Mouse (Mus musculus) v-Abl transformed pro-B cells (cell line): ENCODE results near the gene Cactin.

Source experiments
- in situ Hi-C, 2 experiments: fragments of 400-800 bp; cut with MboI; formaldehyde crosslinking; loops; one replicate each; pipeline ENCODE4 v1.15.1; 2025; ENCODE audit not compliant: unreplicated experiment in 2 of 2

The Cactin gene

DNA sequence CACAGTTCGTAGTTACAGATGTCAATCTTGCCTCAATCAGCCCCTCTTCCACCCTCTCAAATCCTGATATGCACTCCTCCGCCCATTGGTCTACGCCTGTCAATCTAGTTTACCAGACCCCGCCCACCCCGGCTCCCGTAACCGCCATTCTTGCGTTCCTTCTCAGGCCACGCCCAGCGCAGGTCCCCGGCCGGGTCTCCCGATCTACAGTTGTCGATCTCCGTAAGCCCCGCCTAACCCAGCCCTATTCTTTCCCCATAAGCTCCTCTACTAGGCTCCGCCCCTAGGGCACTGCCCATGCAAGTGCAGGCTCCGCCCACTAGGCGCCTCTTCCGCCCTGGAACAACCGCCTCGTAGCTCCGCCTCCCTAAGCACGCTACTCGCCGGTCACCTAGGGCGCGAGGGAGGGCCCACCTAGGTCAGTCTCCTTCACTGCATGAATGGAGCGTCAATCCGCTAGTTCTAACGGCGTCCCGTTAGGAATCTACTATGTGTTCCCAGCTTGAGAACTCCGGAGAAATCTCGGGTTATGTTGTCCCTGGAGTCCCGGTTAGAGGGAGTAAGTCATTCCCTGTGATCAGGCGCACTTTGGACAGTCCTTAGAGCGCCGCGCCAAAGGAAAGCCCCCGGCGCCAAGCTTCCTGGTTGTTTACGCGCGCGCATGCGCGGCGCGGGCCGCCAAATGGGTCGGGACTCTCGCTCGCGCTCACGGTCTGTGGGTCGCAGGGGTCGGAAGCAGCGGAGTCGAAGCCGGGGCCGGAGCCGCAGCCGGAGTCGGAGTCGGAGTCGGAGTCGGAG, at the start of gene Cactin:
Cactin (plus strand) TSS at position 554 of the 798 bp plus-strand sequence.
- in situ Hi-C loops = no loop called here

DNA sequence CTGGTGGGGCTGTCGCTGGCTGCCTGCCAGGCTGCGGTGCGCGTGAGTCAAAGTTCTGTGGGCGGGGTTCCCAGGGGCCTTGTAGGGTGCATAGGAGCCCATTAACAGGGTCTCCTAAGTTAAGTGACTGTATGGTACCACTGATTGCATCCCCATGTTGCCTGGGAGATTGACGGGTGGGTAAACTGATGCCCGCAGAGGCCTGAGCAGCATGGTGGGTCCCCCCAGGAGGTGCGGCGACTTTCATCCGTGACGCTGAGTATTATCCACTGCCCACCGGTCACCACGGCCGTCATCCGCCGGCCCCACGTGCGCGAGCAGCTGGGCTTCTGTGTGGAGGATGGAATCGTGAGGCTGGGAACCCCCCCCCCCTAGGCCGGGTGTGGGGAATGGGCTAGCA, 48.5 kb upstream of the Cactin start:
- in situ Hi-C loops = no loop called here

DNA sequence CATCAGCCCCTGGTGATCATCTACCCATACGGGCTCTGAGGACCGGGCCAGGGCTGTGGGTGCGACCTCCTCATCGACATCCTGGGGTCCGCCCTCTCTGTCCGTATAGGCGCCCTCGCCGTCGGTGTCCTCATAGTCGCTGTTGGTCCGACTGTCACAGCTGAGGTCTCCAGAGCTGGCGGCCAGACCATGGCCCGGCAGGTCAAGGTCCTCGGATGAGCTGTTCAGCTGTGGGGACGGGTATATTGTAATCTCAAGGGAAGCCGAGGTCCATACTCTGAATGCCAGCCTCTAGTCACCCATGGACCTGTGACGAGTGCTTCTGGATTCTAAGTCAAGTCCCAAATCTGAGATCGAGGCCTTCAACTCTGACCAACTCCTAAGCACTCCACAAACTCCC, 47.1 kb upstream of the Cactin start:
- in situ Hi-C loops = no loop called here

DNA sequence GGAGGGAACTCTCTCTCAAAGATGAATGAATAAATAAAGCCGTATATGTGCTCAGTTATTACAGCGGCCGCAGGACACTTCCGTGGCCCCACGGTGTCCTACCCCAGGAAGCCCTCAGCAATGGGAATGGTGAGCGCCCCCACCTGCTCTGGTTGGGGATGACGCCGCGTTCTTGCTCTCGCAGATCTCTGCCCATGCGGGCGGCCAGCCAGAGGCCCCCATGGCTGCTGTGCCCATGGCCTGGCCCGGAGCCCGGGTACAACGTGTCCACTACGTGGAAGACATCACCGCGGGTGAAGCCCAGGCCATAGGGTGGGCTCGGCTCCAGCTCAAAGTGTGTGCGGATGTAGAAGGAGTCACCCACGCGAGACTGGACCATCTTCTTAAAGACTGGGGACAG, 43.2 kb upstream of the Cactin start:
- in situ Hi-C loops = no loop called here

DNA sequence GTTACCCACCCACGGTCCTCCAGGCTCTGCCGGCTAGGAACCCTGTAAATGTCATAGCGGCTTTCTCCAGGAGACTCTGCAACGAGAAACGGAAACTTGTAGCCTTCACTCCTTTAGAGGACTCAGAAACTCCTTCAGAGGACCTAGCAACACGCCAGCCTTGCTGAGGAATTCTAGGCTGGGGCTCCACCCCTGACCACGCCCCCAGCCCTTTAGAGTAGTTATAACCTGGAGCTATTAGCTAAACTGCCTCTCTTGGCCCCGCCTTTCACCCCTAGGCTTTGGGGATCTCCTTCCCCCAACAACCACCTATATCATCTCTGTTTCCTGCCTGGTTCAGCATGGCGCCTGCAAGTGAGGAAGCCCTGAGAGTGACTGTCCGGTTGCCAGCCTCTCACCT, 41.4 kb upstream of the Cactin start:
- in situ Hi-C loops = no loop called here

DNA sequence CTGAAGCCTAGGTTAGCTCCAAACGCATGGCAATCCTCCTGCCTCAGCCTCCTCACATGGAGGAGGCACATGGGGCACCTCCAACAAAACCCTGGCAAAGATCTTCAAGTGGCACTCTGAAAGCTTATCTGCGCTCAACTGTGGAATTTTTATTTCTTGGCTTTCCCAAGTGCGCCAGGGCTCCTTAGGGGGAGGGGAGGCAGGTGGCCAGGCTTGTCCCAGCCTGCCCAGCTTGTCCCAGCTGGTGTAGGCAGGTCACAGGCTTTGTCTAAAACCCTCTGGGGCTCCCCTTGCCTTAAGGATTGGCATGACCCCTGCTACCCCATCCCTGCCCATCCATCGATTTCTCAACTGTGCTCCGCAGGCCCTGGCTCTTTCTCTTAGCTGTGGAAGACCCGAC, 36.7 kb upstream of the Cactin start:
- in situ Hi-C loops = no loop called here

DNA sequence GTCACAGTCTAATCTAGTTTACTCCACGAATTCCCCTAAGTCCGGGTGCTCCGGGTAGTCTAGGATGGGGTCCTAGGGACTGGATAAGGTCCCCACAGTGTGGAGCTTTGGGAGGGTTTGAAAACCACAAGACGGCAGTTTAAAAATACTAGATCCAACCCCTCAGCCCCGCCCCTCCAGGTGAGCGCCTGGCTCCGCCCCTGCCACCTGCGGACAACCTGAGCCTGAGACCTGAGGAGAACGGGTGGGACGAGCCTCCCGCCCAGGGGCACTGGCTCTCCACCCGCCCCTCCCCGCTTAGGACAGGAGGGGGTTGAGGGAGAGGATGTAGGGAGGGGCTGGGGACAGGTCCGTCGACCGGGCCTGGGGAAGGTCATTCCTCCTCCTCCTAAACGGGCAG, 36.2 kb upstream of the Cactin start:
- in situ Hi-C loops = loop anchor here (5.0 kb wide), 3 partner anchors 37 to 87 kb away; partner anchors contain the start of gene Gipc3 (in 1 of the 2)

DNA sequence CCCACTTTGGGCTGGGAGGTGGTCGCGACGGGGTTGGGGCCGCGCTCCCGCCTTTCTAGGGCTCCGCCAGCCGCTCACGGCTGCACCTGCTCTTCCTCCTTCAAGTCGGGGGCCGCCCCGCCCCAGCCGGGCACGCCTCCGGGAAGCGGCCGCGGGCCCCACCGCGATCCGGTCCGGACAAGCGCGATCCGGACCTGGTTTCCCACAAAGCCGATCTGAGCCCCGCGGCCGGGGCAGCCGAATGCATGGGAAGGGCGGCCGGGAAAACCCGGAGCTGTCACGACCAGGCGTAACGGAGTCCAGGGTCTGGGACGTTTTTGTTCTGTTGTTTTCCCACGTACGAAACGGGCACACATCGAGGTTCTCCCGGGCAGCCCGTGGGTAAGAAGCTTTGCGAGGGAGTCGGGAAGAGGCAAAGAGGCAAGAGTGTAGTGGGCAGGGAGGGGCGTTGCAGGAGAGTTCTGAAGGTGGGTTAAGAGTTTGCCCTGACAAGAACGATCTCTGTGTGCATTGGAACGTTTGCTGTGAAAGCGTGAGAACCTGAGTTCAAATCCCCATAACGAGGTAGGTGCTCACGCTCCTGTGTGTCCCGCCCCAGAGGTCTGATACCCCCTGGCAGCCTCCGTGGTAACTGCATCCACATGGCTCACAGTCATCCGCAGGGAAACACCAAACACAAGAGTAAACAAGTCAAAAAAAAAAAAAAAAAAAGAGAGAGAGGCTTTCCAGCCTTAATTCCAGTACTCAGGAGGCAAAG, 35.0 kb upstream of the Cactin start:
- in situ Hi-C loops = loop anchor here (5.0 kb wide), 3 partner anchors 39 to 89 kb away; partner anchors contain the start of gene Gipc3 (in 1 of the 2)

DNA sequence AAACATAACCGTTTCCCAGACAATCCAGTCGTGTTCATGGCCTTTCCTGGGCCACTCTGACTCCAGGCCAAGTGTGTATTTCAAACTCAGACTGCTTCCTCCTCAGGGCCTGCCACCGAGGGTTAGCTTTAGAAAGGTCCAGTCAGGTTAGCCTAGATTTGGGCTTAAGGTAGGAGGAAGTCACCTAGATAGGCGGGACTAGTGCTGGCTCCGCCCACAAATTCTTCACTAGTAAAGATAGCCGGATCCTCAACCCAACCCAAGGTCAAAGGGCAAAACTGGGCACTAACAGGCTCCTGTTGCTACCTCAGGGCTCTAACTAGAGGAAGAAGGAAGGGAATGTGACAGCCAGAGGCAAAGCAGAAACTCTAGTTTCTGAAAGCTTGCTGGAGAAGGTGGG, 34.3 kb upstream of the Cactin start:
- in situ Hi-C loops = loop anchor here (5.0 kb wide), 3 partner anchors 39 to 89 kb away; partner anchors contain the start of gene Gipc3 (in 1 of the 2)

DNA sequence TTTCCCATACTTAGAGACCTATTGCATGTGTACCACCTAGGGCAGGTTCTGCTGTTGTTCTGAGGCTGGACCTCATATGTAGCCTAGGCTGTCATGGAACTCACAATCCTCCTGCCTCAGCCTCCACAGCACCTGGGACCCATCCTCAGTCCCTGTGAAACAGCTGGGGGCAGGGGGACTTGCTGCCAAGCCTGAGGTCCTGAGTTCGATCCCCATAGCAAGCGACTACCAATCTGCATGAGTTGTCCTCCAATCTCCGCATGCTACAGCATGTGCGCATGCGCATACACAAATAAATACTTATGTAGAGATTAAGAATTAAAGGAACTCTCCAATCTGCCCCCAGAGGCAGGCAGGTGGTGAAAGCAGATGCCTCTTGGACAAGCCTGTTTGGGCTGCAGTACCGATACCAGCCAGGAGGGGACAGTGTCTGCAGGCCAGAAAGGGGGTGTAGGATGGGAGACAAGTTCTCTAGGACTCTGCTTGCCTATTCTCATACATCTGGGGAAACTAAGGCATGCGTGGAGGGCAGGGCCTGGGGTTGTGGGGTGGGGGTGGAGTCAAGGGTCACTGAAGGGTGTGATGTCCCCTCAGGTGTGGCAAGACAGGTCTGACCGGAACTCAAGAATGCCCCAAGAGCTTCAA, 33.3 kb upstream of the Cactin start:
- in situ Hi-C loops = loop anchor here (5.0 kb wide), 3 partner anchors 40 to 90 kb away; partner anchors contain the start of gene Gipc3 (in 1 of the 2)

DNA sequence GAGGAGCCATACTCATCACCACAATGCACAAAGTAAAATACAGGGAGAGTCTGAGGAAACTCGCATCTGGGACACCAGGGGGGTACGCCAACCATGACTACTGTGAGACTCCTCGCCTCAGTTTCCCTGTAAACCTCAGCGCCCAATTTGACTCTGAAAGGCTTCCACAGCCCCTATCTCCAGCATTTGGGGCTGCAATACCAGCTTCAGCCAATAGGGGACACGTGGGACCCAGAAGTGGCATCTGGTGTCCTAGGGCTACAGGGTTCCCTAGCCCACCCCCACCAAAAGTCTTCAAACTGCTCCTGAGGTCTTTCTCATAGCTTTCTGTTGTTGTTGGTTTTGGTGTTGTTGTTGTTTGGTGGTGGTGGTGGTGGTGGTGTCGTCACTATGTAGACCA, 32.3 kb upstream of the Cactin start:
- in situ Hi-C loops = loop anchor here (5.0 kb wide), 3 partner anchors 41 to 91 kb away; partner anchors contain the start of gene Gipc3 (in 1 of the 2)

DNA sequence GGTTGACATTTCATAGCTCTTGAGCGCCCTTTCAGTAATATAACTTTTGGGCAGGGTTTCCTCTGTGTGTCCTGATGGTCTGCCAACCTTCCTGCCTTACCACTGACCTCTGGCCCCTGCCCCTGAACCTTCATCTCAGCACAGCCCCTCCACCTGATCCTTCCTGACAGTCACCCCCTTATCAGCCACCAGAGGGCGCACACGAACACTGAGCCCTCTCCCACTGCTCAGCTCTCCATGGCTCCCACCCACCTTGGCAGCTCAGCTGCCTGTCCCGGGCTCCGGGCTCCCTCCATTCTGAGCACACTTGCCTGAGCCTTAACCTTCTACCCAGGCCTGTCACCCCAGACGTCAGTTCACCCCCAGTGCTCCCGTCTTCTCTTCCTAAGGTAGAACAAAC, 31.6 kb upstream of the Cactin start:
- in situ Hi-C loops = loop anchor here (5.0 kb wide), 3 partner anchors 42 to 92 kb away; partner anchors contain the start of gene Gipc3 (in 1 of the 2)

DNA sequence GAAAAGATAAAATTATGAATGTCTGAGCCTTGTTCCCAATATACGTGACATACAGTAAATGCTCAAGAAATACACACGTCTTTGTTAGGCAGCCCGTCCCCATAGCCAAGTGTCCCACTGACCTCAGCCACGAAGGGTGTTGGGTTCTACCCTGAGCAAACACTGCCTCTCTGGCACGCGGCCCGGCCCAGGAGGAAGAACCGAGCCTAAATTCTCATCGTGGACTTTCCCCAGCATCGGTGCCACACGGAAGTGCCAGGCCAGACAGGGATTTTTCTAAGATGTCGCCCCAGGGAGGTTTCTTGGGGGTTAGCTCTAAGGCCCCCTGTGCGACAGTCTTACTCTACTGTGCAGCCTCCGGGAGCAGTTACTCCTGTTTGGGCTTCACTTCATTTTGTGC, 31.1 kb upstream of the Cactin start:
- in situ Hi-C loops = loop anchor here (5.0 kb wide), 3 partner anchors 43 to 93 kb away; partner anchors contain the start of gene Gipc3 (in 2 of the 2)

DNA sequence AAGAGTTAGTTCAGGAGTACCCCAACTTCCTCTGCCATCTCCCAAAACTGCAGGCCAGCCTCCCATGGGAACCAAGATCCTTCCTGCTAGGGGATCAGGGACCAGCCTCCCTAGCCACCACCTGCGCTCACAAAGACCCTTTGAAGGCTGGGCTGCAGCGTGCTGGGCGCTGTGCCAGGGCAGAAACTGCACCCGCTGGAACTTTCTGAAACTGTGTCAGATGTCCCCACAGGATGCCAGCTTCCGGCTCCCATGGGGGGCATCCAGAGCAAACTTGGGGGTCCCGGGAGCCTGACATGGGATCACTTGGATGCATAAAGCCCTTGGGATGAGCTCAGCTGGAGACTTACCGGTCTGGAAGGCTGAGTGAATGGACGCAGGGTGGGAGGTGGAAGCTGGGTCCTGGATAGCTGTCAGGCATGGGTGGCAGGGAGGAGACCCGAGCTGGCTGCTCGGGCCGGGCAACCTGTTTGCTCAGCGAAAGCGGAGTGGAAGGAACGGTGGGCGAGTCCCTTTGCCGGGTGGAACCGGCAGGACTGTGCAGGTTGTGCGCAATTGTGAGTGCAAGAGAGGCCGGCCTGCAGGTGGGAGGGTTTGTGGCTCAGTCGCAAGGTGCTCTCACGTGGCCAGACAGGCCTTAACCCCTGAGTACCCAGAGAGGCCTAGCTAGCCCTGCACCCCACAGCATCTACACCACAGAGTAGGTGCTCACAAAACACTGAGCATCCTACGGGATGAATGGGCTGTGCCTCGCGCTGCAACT, 30.0 kb upstream of the Cactin start:
- in situ Hi-C loops = loop anchor here in 1 of 2 experiments (5.0 kb wide), 1 partner anchor 51 kb away; the partner anchor contains the start of gene Gipc3

DNA sequence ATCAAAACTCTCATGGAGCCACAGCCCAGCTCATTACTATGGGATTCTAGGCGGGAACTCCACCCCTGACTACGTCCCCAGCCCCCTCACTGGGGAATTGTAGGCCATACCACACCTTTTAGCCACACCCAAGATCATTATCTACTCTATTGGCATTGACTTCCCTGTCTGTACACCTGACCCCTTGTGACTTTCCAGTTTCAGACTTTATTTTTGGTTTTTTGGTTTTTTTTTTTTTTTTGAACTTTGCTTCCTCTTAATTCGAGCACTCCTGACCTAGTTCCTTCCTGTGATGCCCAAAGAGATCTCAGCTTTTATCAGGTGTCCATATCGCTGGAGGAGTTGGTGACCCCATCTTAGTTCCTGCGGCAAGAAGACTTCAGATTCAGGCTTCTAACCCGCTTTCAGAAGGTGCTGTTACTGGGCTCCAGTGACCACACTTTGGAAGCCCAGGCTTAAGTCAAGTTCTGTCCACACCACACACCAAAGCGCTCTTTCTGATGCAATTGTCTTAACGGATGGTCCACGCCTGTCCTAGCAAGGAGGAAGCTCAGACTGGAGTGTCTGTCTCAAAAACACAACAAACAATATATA, 29.3 kb upstream of the Cactin start, which contains the start of gene Tjp3:
Tjp3 (minus strand) TSS at position 71 of the 594 bp plus-strand sequence.
- in situ Hi-C loops = loop anchor here in 1 of 2 experiments (5.0 kb wide), 1 partner anchor 51 kb away; the partner anchor contains the start of gene Gipc3

DNA sequence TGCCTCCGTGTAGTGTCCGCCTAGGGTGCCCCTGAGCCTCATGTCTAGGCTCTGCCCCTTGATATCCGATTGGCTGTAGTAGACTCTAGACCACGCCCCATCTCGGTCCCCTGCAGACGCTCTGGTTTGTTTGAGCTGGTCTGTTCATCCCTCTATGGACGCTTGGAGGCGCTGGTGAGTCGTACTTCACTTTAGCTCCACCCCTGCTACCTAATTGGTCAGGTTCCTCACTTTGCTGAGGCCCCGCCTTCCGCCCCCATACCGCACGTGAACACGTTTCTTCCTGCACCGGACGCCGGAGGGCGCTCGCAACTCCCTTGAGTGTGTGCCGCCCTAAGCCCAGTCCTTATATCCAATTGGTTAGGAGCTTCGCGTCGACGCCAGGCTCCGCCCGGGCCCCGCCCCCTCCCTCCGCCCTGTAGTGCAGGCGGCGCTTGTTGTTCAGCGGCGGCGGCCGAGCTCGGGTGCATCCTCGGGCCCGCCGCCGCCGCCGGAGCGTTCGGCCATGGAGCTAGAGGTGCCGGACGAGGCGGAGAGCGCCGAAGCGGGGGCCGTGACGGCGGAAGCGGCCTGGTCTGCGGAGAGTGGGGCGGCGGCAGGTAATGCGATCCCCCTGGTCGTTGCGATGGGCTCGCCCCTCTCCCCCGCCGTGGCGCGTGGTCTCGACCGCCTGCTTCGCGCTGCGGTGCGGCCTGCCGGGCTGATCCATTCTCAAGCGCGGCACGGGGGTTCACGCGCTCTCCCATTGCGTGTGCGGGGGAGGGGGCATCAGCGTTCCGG, 28.2 kb upstream of the Cactin start, which contains the start of gene Pip5k1c:
Pip5k1c (plus strand) TSS at position 410 of the 780 bp plus-strand sequence.
- in situ Hi-C loops = loop anchor here in 1 of 2 experiments (5.0 kb wide), 1 partner anchor 50 kb away; the partner anchor contains the start of gene Gipc3

DNA sequence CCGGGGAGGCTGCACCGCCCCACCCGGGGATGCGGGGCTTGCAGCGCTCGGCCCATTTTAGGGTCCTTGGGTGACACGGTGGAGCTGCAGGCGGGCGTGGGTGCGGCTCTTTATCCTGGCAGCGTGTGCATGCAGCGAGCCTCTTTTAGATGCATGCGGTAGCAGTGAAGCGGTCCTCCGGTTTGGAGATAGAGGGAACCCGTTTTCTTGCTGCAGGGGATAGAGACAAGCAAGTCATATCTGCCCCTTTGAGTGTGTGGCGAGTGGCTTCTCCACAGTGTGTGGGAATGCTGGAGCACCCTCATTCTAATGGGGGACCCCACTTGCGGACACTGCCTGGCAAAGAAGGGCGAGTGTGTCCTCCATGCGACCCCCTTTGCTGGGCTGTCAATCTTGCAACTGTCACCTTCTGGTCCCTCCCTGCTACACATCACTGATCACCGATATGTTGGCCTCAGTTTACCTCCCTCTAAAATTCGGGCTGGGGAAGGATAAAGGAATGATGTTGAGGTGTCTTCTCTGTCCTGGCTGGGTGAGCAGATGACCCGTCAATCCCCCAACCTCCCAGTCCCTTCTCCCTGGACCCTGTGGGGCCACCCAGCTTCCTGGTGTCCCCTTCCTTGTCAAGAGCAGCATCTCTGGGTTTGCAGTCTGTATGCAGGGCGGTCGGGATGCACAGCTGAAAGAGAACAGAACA, 27.4 kb upstream of the Cactin start:
- in situ Hi-C loops = loop anchor here in 1 of 2 experiments (5.0 kb wide), 1 partner anchor 49 kb away; the partner anchor contains the start of gene Gipc3

DNA sequence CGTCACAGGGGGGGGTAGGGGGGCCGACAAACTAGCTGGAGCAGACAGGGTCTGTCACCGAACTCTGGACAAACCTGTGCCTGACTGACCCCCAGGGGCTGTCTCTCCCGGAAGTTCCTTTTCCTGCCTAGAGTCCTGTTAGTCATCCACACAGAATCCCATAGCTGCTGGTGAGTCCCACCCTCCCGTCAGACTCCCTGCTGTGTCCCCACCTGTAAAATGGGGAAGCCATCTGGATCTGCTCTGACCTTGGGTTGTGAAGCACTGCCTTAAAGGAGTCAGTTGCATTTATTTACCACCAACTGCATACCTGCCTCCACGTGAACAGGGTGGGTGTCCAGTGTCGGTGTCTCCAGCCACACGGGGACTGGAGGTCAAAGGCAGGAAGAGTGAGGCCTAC, 26.5 kb upstream of the Cactin start:
- in situ Hi-C loops = loop anchor here in 1 of 2 experiments (5.0 kb wide), 1 partner anchor 48 kb away; the partner anchor contains the start of gene Gipc3
